Mouse (Mus musculus): ENCODE results near the gene Rab11fip4.

The Rab11fip4 gene

GRCm38 (mm10) chr11:79652257-79652656 lies 61.2 kb downstream of the Rab11fip4 start:
- in situ Hi-C loops (cut with MboI, MseI): no loop called here

GRCm38 (mm10) chr11:79652921-79653575 lies 62.0 kb downstream of the Rab11fip4 start:
- in situ Hi-C loops (cut with MboI, MseI): no loop called here

GRCm38 (mm10) chr11:79654407-79654831 lies 63.4 kb downstream of the Rab11fip4 start:
- in situ Hi-C loops (cut with MboI, MseI): no loop called here

- in situ Hi-C loops (cut with MboI, MseI): no loop called here
These were observed 64.6 kb downstream of the Rab11fip4 start for GRCm38 (mm10) chr11:79655592-79655991.

GRCm38 (mm10) chr11:79656491-79656890 lies 65.5 kb downstream of the Rab11fip4 start:
- in situ Hi-C loops (cut with MboI, MseI): no loop called here

- in situ Hi-C loops (cut with MboI, MseI): no loop called here
These were observed 66.0 kb downstream of the Rab11fip4 start for GRCm38 (mm10) chr11:79657053-79657452.

- in situ Hi-C loops (cut with MboI, MseI): no loop called here
These were observed 67.3 kb downstream of the Rab11fip4 start for GRCm38 (mm10) chr11:79658205-79658825.

- in situ Hi-C loops (cut with MboI, MseI): no loop called here
These were observed 69.6 kb downstream of the Rab11fip4 start for GRCm38 (mm10) chr11:79660361-79661205.

GRCm38 (mm10) chr11:79661877-79662545 lies 71.0 kb downstream of the Rab11fip4 start:
- in situ Hi-C loops (cut with MboI, MseI): no loop called here

- in situ Hi-C loops (cut with MboI, MseI): no loop called here
These were observed 72.1 kb downstream of the Rab11fip4 start for GRCm38 (mm10) chr11:79663158-79663557.

- in situ Hi-C loops (cut with MboI, MseI): no loop called here
These were observed 72.6 kb downstream of the Rab11fip4 start for GRCm38 (mm10) chr11:79663570-79663969.

- in situ Hi-C loops (cut with MboI, MseI): no loop called here
These were observed 75.5 kb downstream of the Rab11fip4 start for GRCm38 (mm10) chr11:79666544-79666943.

GRCm38 (mm10) chr11:79669210-79669609 lies 78.2 kb downstream of the Rab11fip4 start:
- in situ Hi-C loops (cut with MboI, MseI): no loop called here

- in situ Hi-C loops (cut with MboI, MseI): no loop called here
These were observed 78.9 kb downstream of the Rab11fip4 start for GRCm38 (mm10) chr11:79669947-79670346.

GRCm38 (mm10) chr11:79670411-79670945 lies 79.5 kb downstream of the Rab11fip4 start:
- in situ Hi-C loops (cut with MboI, MseI): no loop called here

- in situ Hi-C loops (cut with MboI, MseI): no loop called here
These were observed 80.8 kb downstream of the Rab11fip4 start for GRCm38 (mm10) chr11:79671668-79672281.

- in situ Hi-C loops (cut with MboI, MseI): no loop called here
These were observed 82.1 kb downstream of the Rab11fip4 start for GRCm38 (mm10) chr11:79673072-79673471.

GRCm38 (mm10) chr11:79673717-79674116 lies 82.7 kb downstream of the Rab11fip4 start:
- in situ Hi-C loops (cut with MboI, MseI): no loop called here

- in situ Hi-C loops (cut with MboI, MseI): no loop called here
These were observed 83.2 kb downstream of the Rab11fip4 start for GRCm38 (mm10) chr11:79674231-79674630.

- in situ Hi-C loops (cut with MboI, MseI): no loop called here
These were observed 83.6 kb downstream of the Rab11fip4 start for GRCm38 (mm10) chr11:79674632-79675031.

GRCm38 (mm10) chr11:79675285-79675684 lies 84.3 kb downstream of the Rab11fip4 start:
- in situ Hi-C loops (cut with MboI, MseI): no loop called here

All from T-helper 17 cell (primary cell).